Mouse (Mus musculus) midbrain, embryonic 14.5 days (tissue): Measurements from ENCODE around the gene Mrgprf. TPM values are rescaled to one million over a fixed set of nuclear protein-coding genes. Genes with fewer than 3 reads are reported as not detected.

Experiments
- ATAC-seq: fragments of 200-750 bp; cut with Nextera tagmentation; 2 replicates; pipeline ENCODE4 v1.8.0; 2017; ENCODE audit warnings: moderate number of reproducible peaks, moderate library complexity; ENCODE audit not compliant: low FRiP score, low TSS enrichment
- DNase-seq: peaks from one replicate; pipeline ENCODE4 v3.0.0-alpha.2; 2015
- H3K27ac ChIP-seq: fragments of 300-500 bp; sonication (generic); replicated peaks from 2 replicates; pipeline ENCODE4 v1.5.1; 2014; ENCODE audit warnings: mild to moderate bottlenecking, low read depth, low read length, moderate library complexity
- H3K27me3 ChIP-seq: fragments of 300-500 bp; sonication (generic); 2 replicates; pipeline ENCODE4 v1.6.1; 2014; ENCODE audit warnings: low read length, control low read depth, mixed read lengths; ENCODE audit not compliant: control insufficient read depth, insufficient read depth
- H3K36me3 ChIP-seq: fragments of 300-500 bp; sonication (generic); 2 replicates; pipeline ENCODE4 v1.6.1; 2014; ENCODE audit warnings: low read length, control low read depth; ENCODE audit not compliant: control insufficient read depth, insufficient read depth
- H3K4me1 ChIP-seq: fragments of 300-500 bp; sonication (generic); 2 replicates; pipeline ENCODE4 v1.6.1; 2014; ENCODE audit warnings: mild to moderate bottlenecking, antibody characterized with exemption, low read length, control low read depth; ENCODE audit not compliant: control insufficient read depth, insufficient read depth
- H3K4me2 ChIP-seq: fragments of 300-500 bp; sonication (generic); 2 replicates; pipeline ENCODE4 v1.6.1; 2014; ENCODE audit warnings: mild to moderate bottlenecking, low read length, moderate library complexity
- H3K4me3 ChIP-seq: fragments of 300-500 bp; sonication (generic); replicated peaks from 2 replicates; pipeline ENCODE4 v1.5.1; 2014; ENCODE audit warnings: low read depth, low read length
- H3K9ac ChIP-seq: fragments of 300-500 bp; sonication (generic); replicated peaks from 2 replicates; pipeline ENCODE4 v1.6.1; 2014; ENCODE audit warnings: mild to moderate bottlenecking, low read length, moderate library complexity
- H3K9me3 ChIP-seq: fragments of 300-500 bp; sonication (generic); 2 replicates; pipeline ENCODE4 v1.6.1; 2016; ENCODE audit warnings: low read length, control low read depth, mixed read lengths; ENCODE audit not compliant: control insufficient read depth
- WGBS: fragments of 180-500 bp; shearing (Covaris S2); extraction: QIAGEN DNeasy Blood & Tissue Kit; methylation state at CpG from one replicate; pipeline ENCODE4 v1.1.7; 2014; 5-methylcytosine and 5-hydroxymethylcytosine counted together
- polyA plus RNA-seq: library from polyadenylated mRNA; unstranded; fragments of >200 nt; fragmentation: Nextera tagmentation; extraction: Ambion mirVana; gene quantifications from 2 replicates; pipeline ENCODE4 v1.2.1, GENCODE M21; 2014

The Mrgprf gene
- polyA plus RNA-seq, 1 experiment from 2014 or later, result 3.5 TPM

DNA sequence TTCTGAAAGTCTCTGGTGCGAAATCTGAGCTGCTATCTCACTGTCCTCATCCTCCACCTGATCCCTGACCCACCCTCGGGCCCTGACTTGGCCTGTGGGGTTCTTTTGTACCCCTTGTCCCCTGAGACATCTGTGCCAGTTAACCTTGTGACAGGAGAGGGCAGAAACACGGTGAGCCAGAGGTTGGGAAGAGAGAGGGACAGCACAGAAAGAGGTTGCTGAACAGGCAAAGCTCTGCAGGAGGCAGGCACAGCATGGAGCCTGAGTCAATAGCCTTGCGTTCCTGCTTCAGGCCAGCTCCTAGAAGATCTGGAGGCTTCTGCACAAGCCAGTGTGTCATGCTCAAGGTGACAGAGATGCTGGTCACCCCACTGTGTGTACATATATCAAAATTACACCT lies 23.0 kb downstream of the Mrgprf start:
- H3K9ac ChIP-seq, result no peak overlapping the region

DNA sequence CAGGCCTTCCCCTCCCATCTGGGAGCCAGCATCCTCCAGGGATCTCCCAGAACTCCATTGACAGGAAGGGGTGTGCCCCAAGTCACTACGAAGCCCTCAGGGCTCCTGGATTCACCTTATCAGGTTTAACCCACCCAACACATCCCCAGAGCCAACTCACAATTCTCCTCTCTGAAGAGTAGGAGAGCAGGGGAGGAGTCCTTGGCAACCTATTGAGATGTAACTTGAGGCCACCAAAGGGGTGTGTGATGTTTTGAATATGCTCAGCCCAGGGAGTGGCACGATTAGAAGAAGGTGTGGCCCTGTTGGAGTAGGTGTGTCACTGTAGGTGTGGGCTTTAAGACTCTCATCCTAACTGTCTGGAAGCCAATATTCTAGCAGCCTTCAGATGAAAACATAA lies 25.1 kb downstream of the Mrgprf start:
- WGBS, result 77% methylated on average over 2 of the region's 2 CpGs
- no peaks in the 10 kb centered on the region for H3K9me3 ChIP-seq
- no peaks in the 10 kb centered on the region for H3K27me3 ChIP-seq
- no peaks in the 10 kb centered on the region for H3K4me1 ChIP-seq
- no peak overlapping the region for H3K4me3 ChIP-seq
- no peak overlapping the region for H3K27ac ChIP-seq
- no peak overlapping the region for H3K4me2 ChIP-seq
- H3K36me3 ChIP-seq, result no peaks in the 10 kb centered on the region
- DNase-seq, result no peak
- no peak overlapping the region for H3K9ac ChIP-seq
- ATAC-seq, result no peak

More for the DNA sequence above, 23.0 kb downstream of the Mrgprf start:
- Histone ChIP-seq H3K4me2 (no peak overlapping the region), H3K27ac (no peak overlapping the region), H3K36me3 (no peaks in the 10 kb centered on the region), H3K4me3 (no peak overlapping the region), H3K9me3 (no peaks in the 10 kb centered on the region), H3K4me1 (no peaks in the 10 kb centered on the region), H3K27me3 (no peaks in the 10 kb centered on the region)
- ATAC-seq (no peak), DNase-seq (no peak)
- WGBS, result 30% methylated on average over 4 of the region's 4 CpGs

DNA sequence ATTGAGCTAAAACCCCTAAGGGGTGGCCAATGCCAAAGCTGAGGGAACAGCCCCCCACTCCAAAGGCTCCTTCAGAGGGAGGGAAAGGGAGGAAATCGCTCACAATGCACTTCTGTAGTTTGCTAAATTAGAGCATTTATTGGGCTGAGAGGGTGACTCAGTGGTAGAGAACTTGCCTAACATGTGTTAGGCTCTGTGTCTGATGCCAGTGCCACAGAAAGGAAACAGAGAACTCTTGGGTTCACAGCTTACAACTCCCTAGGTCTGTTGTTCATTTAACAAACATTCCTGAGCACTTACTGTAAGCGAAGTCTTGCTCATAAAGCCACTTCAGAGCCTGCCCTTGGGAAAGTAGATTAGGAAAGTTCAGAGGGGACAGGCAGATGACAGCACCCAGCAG lies 29.4 kb downstream of the Mrgprf start:
- no peak overlapping the region for H3K4me2 ChIP-seq
- ATAC-seq, result no peak
- no peaks in the 10 kb centered on the region for H3K9me3 ChIP-seq
- H3K4me3 ChIP-seq, result no peak overlapping the region
- 85% methylated on average over 2 of the region's 2 CpGs for WGBS
- no peaks in the 10 kb centered on the region for H3K27me3 ChIP-seq
- H3K9ac ChIP-seq, result no peak overlapping the region
- H3K4me1 ChIP-seq, result no peaks in the 10 kb centered on the region
- no peak overlapping the region for H3K27ac ChIP-seq
- DNase-seq, result no peak
- H3K36me3 ChIP-seq, result no peaks in the 10 kb centered on the region

DNA sequence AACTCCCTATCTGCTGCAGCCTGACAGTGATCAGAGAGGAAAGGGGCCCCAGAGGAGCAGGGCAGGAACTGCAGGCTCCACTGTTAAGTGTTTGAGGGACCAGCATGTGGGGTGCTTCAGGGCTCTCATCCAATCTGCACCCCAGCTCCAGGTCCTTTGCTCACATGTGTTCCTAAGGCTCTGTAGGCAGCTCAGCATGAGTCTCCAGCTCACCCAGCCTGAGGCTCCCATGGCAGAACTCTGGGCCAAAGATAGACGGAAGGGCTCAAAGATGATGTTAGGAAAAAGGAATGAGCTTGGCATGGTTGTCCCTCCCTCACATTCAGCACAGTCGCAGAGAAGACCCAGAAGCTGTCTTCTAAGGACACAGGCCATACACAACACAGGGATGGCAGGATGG lies 30.0 kb downstream of the Mrgprf start:
- ATAC-seq (no peak), DNase-seq (no peak)
- Histone ChIP-seq H3K4me1 (no peaks in the 10 kb centered on the region), H3K27me3 (no peaks in the 10 kb centered on the region), H3K27ac (no peak overlapping the region), H3K4me2 (no peak overlapping the region), H3K36me3 (no peaks in the 10 kb centered on the region), H3K9me3 (no peaks in the 10 kb centered on the region), H3K4me3 (no peak overlapping the region), H3K9ac (no peak overlapping the region)
- WGBS, result 92% methylated on average over 2 of the region's 2 CpGs

DNA sequence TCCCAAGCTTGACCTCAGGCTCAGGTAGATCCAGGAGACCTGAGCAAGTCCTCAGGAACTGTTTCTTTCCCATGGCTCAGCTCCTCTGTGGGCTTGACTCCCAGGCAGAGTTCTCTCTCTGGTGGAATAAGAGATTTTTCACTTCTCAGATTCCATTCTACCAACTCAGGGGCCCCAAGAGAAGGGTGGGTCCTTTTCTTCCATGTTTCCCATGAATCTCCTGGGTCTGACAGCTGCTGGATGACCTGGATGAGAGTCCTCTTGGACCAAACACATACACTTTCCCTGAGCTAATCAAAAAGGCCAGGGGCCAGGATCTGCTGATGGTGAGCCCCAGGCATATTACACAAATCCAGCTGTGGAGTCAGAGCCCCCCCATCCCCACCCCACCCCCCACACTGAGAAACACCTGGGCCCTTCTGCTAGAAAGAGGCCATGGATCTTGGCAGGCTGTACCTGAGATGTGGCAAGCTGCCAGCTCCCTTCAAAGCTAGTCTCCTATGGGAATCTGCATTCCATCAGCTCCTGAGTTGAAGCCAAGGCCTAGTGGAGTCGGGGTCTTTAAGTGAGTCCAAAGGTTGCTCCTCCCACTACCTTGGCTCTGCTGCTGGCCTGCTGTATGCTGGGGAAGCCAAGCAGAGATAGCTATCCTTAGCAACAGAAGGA lies 31.9 kb downstream of the Mrgprf start:
- no peak overlapping the region for H3K27ac ChIP-seq
- H3K4me3 ChIP-seq, result no peak overlapping the region
- H3K9ac ChIP-seq, result no peak overlapping the region
- WGBS, result 54% methylated on average over 1 of the region's 1 CpGs
- H3K36me3 ChIP-seq, result no peaks in the 10 kb centered on the region
- no peaks in the 10 kb centered on the region for H3K4me1 ChIP-seq
- ATAC-seq (no peak), DNase-seq (peak; percentile 21)
- no peaks in the 10 kb centered on the region for H3K27me3 ChIP-seq
- no peaks in the 10 kb centered on the region for H3K9me3 ChIP-seq
- H3K4me2 ChIP-seq, result no peak overlapping the region

DNA sequence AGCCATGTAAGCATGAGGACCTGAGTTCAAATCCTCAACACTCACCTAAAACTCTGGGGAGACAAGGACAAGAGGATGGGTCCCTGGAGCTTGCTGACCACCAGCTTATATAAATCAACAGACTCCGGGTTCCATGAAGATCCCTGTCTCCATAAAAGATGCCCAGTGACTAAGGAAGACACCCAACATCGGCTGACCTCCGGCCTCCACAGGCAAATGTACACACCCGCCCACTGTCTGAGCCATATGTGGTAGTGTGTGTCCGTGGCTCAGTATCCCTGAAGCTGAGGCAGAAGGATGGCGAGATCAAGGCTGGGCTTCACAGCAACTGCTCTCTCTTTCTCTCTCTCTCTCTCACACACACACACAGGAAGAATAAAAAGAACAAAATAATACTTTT lies 33.3 kb downstream of the Mrgprf start:
- Histone ChIP-seq H3K9ac (no peak overlapping the region), H3K4me3 (no peak overlapping the region), H3K4me2 (no peak overlapping the region), H3K27ac (no peak overlapping the region), H3K9me3 (no peaks in the 10 kb centered on the region), H3K36me3 (no peaks in the 10 kb centered on the region), H3K27me3 (no peaks in the 10 kb centered on the region), H3K4me1 (no peaks in the 10 kb centered on the region)
- no peak for ATAC-seq
- WGBS, result 84% methylated on average over 6 of the region's 6 CpGs
- DNase-seq, result no peak

DNA sequence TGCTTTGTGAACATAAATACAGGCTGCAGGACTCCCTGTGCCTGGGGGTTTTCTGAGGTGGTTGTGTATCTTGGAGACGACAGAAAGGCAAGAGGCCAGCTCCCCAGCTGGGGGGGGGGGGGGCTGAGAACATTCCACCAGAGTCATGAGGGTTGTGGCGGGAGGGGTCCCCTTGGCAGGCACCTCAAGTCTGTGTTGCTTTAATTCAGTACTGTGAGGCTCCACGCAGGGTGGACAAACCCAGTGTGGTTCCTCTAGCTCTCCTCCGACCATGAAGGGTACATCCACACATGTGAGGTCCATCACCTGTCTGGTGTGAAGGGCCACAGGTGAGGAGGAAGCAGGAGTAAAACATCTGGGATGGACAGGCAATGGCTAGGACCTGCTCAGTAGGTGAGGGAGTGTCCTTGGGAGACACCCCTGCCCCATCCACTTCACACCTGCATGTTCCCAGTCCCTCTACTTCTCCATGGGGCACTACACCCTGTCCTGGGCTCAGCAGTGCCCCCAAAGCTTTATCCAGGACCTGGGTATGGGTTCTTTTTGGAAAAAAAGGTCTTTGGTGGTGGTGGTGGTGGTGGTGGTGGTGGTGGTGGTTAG lies 33.9 kb downstream of the Mrgprf start:
- DNase-seq, result no peak
- Histone ChIP-seq H3K4me1 (no peaks in the 10 kb centered on the region), H3K27me3 (no peaks in the 10 kb centered on the region), H3K36me3 (no peaks in the 10 kb centered on the region), H3K9ac (no peak overlapping the region), H3K27ac (no peak overlapping the region), H3K9me3 (no peaks in the 10 kb centered on the region), H3K4me2 (no peak overlapping the region), H3K4me3 (no peak overlapping the region)
- ATAC-seq, result no peak
- WGBS, result 62% methylated on average over 4 of the region's 4 CpGs

DNA sequence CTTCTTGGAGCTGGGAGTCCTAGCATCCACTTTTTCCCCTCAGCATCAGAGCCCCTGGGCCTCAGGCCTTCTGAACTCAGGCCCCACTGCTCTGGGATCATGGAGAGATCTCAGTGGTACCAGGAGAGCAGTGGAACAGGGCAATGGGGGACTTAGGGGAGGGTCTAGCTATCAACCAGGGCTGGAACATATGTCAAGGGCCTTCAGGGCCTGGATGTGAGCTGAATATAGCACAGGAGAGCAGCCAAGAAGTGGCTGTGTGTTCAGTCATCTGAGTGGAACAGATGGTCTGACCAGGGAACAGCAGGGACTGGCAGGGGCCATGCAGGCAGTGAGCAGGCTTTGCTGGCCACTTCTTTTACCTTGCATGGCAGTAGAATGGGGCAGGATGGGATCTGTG lies 34.6 kb downstream of the Mrgprf start:
- H3K9ac ChIP-seq, result no peak overlapping the region
- H3K27me3 ChIP-seq, result no peaks in the 10 kb centered on the region
- H3K4me3 ChIP-seq, result no peak overlapping the region
- DNase-seq (no peak), ATAC-seq (no peak)
- no peaks in the 10 kb centered on the region for H3K9me3 ChIP-seq
- no peaks in the 10 kb centered on the region for H3K4me1 ChIP-seq
- no peak overlapping the region for H3K4me2 ChIP-seq
- H3K36me3 ChIP-seq, result no peaks in the 10 kb centered on the region
- no peak overlapping the region for H3K27ac ChIP-seq

DNA sequence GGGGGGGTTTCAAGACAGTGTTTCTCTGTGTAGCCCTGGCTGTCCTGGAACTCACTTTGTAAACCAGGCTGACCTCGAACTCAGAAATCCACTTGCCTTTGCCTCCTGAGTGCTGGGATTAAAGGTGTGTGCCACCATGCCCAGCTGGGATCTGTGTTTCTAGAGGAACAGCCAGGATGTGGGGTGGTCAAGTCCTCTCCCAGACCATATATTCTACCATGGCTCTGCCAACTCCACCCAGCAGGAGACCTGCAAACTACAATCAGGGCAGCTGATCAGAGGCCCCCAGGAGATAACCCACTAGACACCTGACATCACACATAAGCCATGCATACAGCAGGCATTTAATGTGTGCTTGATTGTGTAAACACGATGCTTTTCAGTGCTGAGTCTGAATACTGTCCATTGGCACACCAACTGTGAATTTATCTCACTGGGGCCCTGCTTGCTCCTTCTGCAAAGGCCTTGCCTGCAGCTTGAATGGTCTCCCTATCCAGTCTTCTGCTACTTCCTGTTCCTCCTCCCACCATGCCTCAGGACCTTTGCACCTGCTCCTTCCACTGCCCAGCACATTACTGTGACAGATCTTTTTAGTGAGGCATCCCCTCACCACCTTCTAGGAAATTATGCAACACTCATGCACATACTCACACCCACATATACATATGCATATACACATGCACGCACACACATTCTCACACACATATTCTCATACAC lies 35.1 kb downstream of the Mrgprf start:
- H3K36me3 ChIP-seq, result no peaks in the 10 kb centered on the region
- H3K9ac ChIP-seq, result no peak overlapping the region
- H3K27me3 ChIP-seq, result no peaks in the 10 kb centered on the region
- no peaks in the 10 kb centered on the region for H3K9me3 ChIP-seq
- H3K4me3 ChIP-seq, result no peak overlapping the region
- DNase-seq, result no peak
- ATAC-seq, result no peak
- no peak overlapping the region for H3K4me2 ChIP-seq
- H3K27ac ChIP-seq, result no peak overlapping the region
- no peaks in the 10 kb centered on the region for H3K4me1 ChIP-seq
- 87% methylated on average over 3 of the region's 3 CpGs for WGBS
